Mouse (Mus musculus) MEL (cell line): ENCODE results near the gene Gata3.

Source experiments
- CTCF ChIP-seq, 3 experiments: IDR thresholded peaks in 2 of 3; conservative IDR thresholded peaks in 1 of 3; 2 replicates each; pipeline ENCODE4 v1.5.1; 2011 to 2012; ENCODE audit warnings: low read length in 3 of 3, low read depth in 2 of 3, mild to moderate bottlenecking in 2 of 3, improper control_type of control experiment in 1 of 3, inconsistent platforms in 1 of 3, mixed read lengths in 1 of 3, moderate library complexity in 1 of 3; ENCODE audit not compliant: control insufficient read depth in 1 of 3, insufficient read depth in 1 of 3, poor library complexity in 1 of 3, severe bottlenecking in 1 of 3
- GATA1 ChIP-seq: IDR thresholded peaks from 2 replicates; pipeline ENCODE4 v1.6.1; 2011; ENCODE audit warnings: low read depth, low read length, improper control_type of control experiment
- MAFK ChIP-seq: IDR thresholded peaks from 2 replicates; pipeline ENCODE4 v1.6.1; 2011; ENCODE audit warnings: low read depth, mild to moderate bottlenecking, low read length, improper control_type of control experiment, borderline replicate concordance
- NELFE ChIP-seq: IDR thresholded peaks from 2 replicates; pipeline ENCODE4 v1.6.1; 2011; ENCODE audit warnings: low read depth, low read length, improper control_type of control experiment
- USF1 ChIP-seq: IDR thresholded peaks from 2 replicates; pipeline ENCODE4 v1.6.1; 2014; ENCODE audit warnings: low read depth, mild to moderate bottlenecking, inconsistent platforms, low read length, improper control_type of control experiment, moderate library complexity

GRCm38 (mm10) chr2:9890906-9891305 is 1.1 kb upstream of the Gata3 start:
- no peak for TF ChIP-seq GATA1
- TF ChIP-seq CTCF (IDR thresholded peaks at IDR 0.05 in 2 of 3, conservative IDR thresholded peaks at IDR 0.05 in 1 of 3; ENCODE audit: control insufficient read depth in 1 of 3, insufficient read depth in 1 of 3, low read depth in 2 of 3, low read length in 3 of 3, poor library complexity in 1 of 3, severe bottlenecking in 1 of 3), result no peak
- no peak for TF ChIP-seq NELFE
- no peak for TF ChIP-seq USF1
- no peak for TF ChIP-seq MAFK
